Mouse (Mus musculus) lung, adult 2 months (tissue): Measurements from ENCODE around the gene Hist1h4m. TPM values are rescaled to one million over a fixed set of nuclear protein-coding genes. Genes with fewer than 3 reads are reported as not detected.
A peak's percentile ranks its signal among the peaks of the same experiment; 100 is the strongest.
"Not testable (repeated sequence)": the region's sequence is repeated elsewhere in the genome, so short reads cannot be mapped to it uniquely, and the experiment has no call there.

Source experiments
- DNase-seq: peaks from one replicate; pipeline ENCODE4 v3.0.0; 2022
- H3K4me1 ChIP-seq: fragments of 200-500 bp; 2 replicates; pipeline ENCODE4 v1.6.1; 2011; ENCODE audit warnings: low read length; ENCODE audit not compliant: control insufficient read depth, insufficient read depth
- H3K4me3 ChIP-seq: fragments of 200-500 bp; replicated peaks from 2 replicates; pipeline ENCODE3; 2011; ENCODE audit warnings: low read depth, mild to moderate bottlenecking, control low read depth, low read length; ENCODE audit errors: extremely low read depth
- CTCF ChIP-seq: fragments of 200-500 bp; IDR thresholded peaks from 2 replicates; pipeline ENCODE4 v1.5.1; 2011; ENCODE audit warnings: mild to moderate bottlenecking, low read length, control low read depth; ENCODE audit not compliant: insufficient read depth
- POLR2A ChIP-seq: fragments of 200-500 bp; IDR thresholded peaks from 2 replicates; pipeline ENCODE4 v1.6.1; 2011; ENCODE audit warnings: low read depth, mild to moderate bottlenecking, control low read depth, low read length, borderline replicate concordance; ENCODE audit errors: extremely low read depth
- WGBS: fragments of 180-500 bp; shearing (Covaris S2); methylation state at CpG from one replicate; pipeline ENCODE4 v1.1.7; 2018; 5-methylcytosine and 5-hydroxymethylcytosine counted together
- polyA plus RNA-seq: library from polyadenylated mRNA; depleted of rRNA; stranded (reverse); fragments of >200 nt; gene quantifications from 2 replicates; pipeline ENCODE4 v1.2.3, GENCODE M21; 2012

Hist1h4m gene
- polyA plus RNA-seq, 1 experiment, result 3.1 TPM

- not testable (repeated sequence) for H3K4me3 ChIP-seq, H3K4me1 ChIP-seq, DNase-seq
- 66% methylated on average over 8 of the region's 16 CpGs for WGBS
Measured at GRCm38 (mm10) chr13:21820082-21820890, 8.7 kb downstream of the Hist1h4m start.

GRCm38 (mm10) chr13:21828511-21828910 is 17.0 kb downstream of the Hist1h4m start:
- H3K4me3 ChIP-seq, result no peak overlapping the region
- H3K4me1 ChIP-seq, result no peaks in the 10 kb centered on the region
- no peak for DNase-seq
- TF ChIP-seq CTCF (no peak), POLR2A (no peak)
- WGBS, result 81% methylated on average over 3 of the region's 3 CpGs

DNA sequence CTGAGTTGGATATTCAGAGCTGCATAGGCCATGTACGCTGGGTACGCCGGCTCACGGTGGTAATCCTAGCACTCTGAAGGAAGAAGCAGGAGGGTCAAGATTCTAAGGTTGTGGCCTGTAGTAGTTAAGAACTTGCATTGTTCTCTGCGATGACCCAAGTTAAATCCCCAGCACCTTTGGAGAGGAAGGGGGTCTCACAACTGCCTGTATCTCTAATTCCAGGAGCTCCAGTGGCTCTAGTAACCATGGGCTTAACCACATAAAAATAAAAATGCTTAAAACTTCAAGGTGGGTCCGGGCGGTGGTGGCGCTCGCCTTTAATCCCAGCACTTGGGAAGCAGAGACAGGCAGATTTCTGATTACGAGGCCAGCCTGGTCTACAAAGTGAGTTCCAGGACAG is 18.8 kb downstream of the Hist1h4m start:
- no peak for DNase-seq
- TF ChIP-seq CTCF (no peak), POLR2A (no peak)
- 89% methylated on average over 10 of the region's 10 CpGs for WGBS
- Histone ChIP-seq H3K4me3 (no peak overlapping the region), H3K4me1 (no peaks in the 10 kb centered on the region)

- TF ChIP-seq POLR2A, result peak; percentile 41; the same call in 1 of the 2 replicates
- not testable (repeated sequence) for H3K4me3 ChIP-seq
Measured at GRCm38 (mm10) chr13:21831418-21832394, 20.2 kb downstream of the Hist1h4m start, which contains the start of gene Hist1h4n. Gene Hist1h4n (minus strand): TSS chr13:21832196.

DNA sequence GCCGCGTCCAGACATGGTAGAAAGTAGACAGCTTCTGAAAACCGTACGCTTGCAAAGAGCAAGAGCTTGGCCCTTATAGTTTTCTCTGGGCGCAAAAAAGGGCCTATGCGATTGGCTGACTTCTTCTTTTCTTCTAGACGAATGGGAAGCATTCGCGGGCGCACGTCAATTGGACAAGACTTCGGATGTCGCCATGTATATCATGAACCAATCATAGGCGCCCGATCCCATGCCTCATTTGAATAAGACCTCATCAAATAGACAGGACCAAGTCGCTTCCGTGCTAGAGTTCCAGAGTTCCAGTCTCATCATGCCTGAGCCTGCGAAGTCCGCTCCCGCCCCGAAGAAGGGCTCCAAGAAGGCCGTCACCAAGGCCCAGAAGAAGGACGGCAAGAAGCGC is 21.9 kb downstream of the Hist1h4m start, which contains the start of the genes Hist1h2ap and Hist1h2br:
Hist1h2ap (minus strand) TSS at position 47 of the 400 bp plus-strand sequence.
Hist1h2br (plus strand) TSS at position 283 of the 400 bp plus-strand sequence.
- not testable (repeated sequence) for H3K4me3 ChIP-seq, DNase-seq, H3K4me1 ChIP-seq
- WGBS, result no CpG with 5 or more reads among the region's 24 CpGs

More at GRCm38 (mm10) chr13:21831418-21832394, 20.2 kb downstream of the Hist1h4m start, which contains the start of gene Hist1h4n:
- WGBS, result under 1% methylated on average over 27 of the region's 58 CpGs
- DNase-seq, H3K4me1 ChIP-seq: not testable (repeated sequence)

DNA sequence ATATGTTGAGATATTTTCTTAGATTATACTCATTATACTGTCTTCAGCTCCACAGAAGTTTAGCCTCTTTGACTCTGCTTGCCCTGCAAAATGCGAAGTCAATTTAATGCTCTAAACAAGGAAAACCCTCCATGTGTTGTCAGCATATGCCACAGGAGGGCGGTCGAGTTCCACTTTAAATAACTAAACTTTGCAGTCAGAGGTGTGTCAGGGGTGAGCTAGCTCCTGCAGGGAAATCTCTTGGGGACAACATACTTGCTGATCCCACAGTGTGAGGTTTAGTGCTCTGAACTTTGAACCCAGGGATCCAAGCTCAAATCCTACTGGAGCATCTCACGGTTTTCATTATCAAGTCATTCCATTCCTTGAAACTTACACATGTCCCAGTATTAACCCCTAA is 29.0 kb downstream of the Hist1h4m start:
- no CpG with 5 or more reads among the region's 4 CpGs for WGBS
- not testable (repeated sequence) for DNase-seq, H3K4me1 ChIP-seq, H3K4me3 ChIP-seq

DNA sequence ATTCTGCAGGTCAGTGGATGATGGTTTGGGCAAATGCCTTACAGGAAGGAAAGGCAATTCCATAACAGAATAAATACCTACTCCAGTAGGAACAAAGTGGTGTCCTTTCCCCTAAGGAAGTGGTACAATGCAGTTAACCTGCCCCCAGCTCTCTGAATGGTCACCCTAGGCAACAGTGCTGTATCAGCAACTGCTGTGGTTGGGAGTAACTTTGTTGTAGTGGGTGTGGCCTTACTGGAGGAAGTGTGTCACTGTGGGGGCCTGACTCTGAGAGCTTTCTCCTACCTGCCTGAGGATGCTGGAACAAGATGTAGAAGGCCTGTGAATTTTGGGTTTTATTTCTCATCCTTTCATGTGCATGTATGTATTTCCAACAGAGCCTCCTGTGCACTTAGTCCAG is 34.8 kb downstream of the Hist1h4m start:
- not testable (repeated sequence) for DNase-seq, H3K4me1 ChIP-seq

GRCm38 (mm10) chr13:21847883-21848282 is 36.3 kb downstream of the Hist1h4m start:
- DNase-seq, result no peak
- H3K4me3 ChIP-seq, result no peak overlapping the region
- 55% methylated on average over 8 of the region's 8 CpGs for WGBS
- no peak for TF ChIP-seq POLR2A
- no peak for TF ChIP-seq CTCF
- H3K4me1 ChIP-seq, result no peaks in the 10 kb centered on the region

More for the DNA sequence above, 34.8 kb downstream of the Hist1h4m start:
- not testable (repeated sequence) for H3K4me3 ChIP-seq

DNA sequence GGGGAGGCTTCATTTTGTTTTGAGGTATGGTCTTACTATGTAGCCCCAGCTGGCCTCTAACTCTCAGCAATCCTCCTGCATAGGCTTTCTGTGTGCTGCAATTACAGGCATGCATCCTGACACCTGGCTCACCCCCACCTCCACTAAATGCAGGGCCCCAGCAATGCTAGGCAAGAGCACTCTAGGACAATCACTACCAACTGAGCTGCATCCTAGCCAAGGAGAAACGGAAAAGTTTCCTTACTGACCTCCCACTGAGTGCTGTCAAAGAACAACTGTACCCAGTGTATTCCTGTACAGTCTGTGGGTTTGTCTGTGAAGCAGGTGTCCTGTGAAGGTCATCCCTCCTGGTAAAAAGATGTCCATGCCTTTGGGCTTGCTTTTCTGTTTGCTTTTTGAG is 39.1 kb downstream of the Hist1h4m start:
- WGBS, result 79% methylated on average over 1 of the region's 1 CpGs
- not testable (repeated sequence) for H3K4me3 ChIP-seq, DNase-seq, H3K4me1 ChIP-seq

- TF ChIP-seq CTCF (no peak), POLR2A (no peak)
- 31% methylated on average over 3 of the region's 3 CpGs for WGBS
- no peaks in the 10 kb centered on the region for H3K4me1 ChIP-seq
- DNase-seq, result no peak
- no peak overlapping the region for H3K4me3 ChIP-seq
Measured at GRCm38 (mm10) chr13:21852215-21852945, 40.8 kb downstream of the Hist1h4m start.
